Comparison of ENCODE assay signal across 8 mouse cellular contexts in genomic region chr2:29633101-29633554, GRCm38 (mm10). TPM values are rescaled to one million over a fixed set of nuclear protein-coding genes. Genes with fewer than 3 reads are reported as not detected.
DNase-seq lines count a peak whose midpoint lies in the region; ATAC-seq lines count a peak whose summit lies in the region.

No protein-coding gene starts in this region.

- H3K9me3 ChIP-seq in intestine, embryonic 14.5 days (ENCODE audit: control insufficient read depth, low read length): no peaks in the 10 kb centered on the region
- H3K9me3 ChIP-seq in liver, embryonic 15.5 days (replicated peaks): no peaks in the 10 kb centered on the region
- no peaks in the 10 kb centered on the region for H3K9me3 ChIP-seq in stomach, embryonic 16.5 days (replicated peaks; ENCODE audit: control insufficient read depth, low read length)

- 0 out of 2 replicates have a peak, but pooled peaks cover 3% of the 10 kb centered on the region for H3K36me3 ChIP-seq in intestine, embryonic 14.5 days (ENCODE audit: control insufficient read depth, insufficient read depth, low read length)
- no peaks in the 10 kb centered on the region; the same call in 1 of the 2 replicates for H3K36me3 ChIP-seq in liver, embryonic 15.5 days (replicated peaks)
- no peaks in the 10 kb centered on the region for H3K36me3 ChIP-seq in stomach, embryonic 16.5 days (ENCODE audit: control insufficient read depth, insufficient read depth, low read length)

- peak; percentile 36; the same call in 1 of the 2 replicates for ATAC-seq in cerebellum, adult (ENCODE audit: insufficient number of reproducible peaks, low FRiP score, low TSS enrichment)
- peak; percentile 52; the same call in 1 of the 2 replicates for ATAC-seq in intestine, embryonic 14.5 days (replicated peaks; ENCODE audit: low FRiP score, low TSS enrichment, low read depth)
- ATAC-seq in liver, embryonic 15.5 days (ENCODE audit: insufficient read depth): peak; percentile 26
- ATAC-seq in stomach, embryonic 16.5 days (ENCODE audit: insufficient read depth, low FRiP score): peak; percentile 90
- ATAC-seq in CD4-positive, CD25-positive, alpha-beta regulatory T cell, adult 4 months: no peak

- no peaks in the 10 kb centered on the region for H3K27me3 ChIP-seq in intestine, embryonic 14.5 days (replicated peaks; ENCODE audit: control insufficient read depth, insufficient read depth, low read length)
- H3K27me3 ChIP-seq in liver, embryonic 15.5 days: no peaks in the 10 kb centered on the region
- no peaks in the 10 kb centered on the region for H3K27me3 ChIP-seq in stomach, embryonic 16.5 days (ENCODE audit: control insufficient read depth, insufficient read depth, low read length)

- H3K4me3 ChIP-seq in intestine, embryonic 14.5 days (ENCODE audit: low read depth, low read length): no peak overlapping the region
- no peak overlapping the region for H3K4me3 ChIP-seq in liver, embryonic 15.5 days (replicated peaks)
- no peak overlapping the region for H3K4me3 ChIP-seq in stomach, embryonic 16.5 days (replicated peaks; ENCODE audit: low read length)

- peak overlapping the region; percentile 14; the same call in 1 of the 2 replicates for H3K27ac ChIP-seq in intestine, embryonic 14.5 days (ENCODE audit: low read depth)
- H3K27ac ChIP-seq in liver, embryonic 15.5 days (replicated peaks): peak overlapping the region; percentile 34; the same call in 1 of the 2 replicates
- H3K27ac ChIP-seq in stomach, embryonic 16.5 days (ENCODE audit: low read length): peak overlapping the region; percentile 73

- H3K9ac ChIP-seq in intestine, embryonic 14.5 days (ENCODE audit: low read length): no peak overlapping the region
- no peak overlapping the region for H3K9ac ChIP-seq in liver, embryonic 15.5 days
- peak overlapping the region; percentile 38; the same call in 1 of the 2 replicates for H3K9ac ChIP-seq in stomach, embryonic 16.5 days (ENCODE audit: low read length)

- DNase-seq in retina, postnatal 1 day: peak; percentile 58
- no peak for DNase-seq in retina, embryonic 14.5 days (ENCODE audit: low spot score)
- DNase-seq in gastrocnemius, postnatal 10 days: peak; percentile 78
- peak; percentile 65 for DNase-seq in intestine, embryonic 14.5 days (ENCODE audit: low spot score)

- H3K4me2 ChIP-seq in intestine, embryonic 14.5 days (ENCODE audit: low read length): no peak overlapping the region
- H3K4me2 ChIP-seq in liver, embryonic 15.5 days: no peak overlapping the region
- no peak overlapping the region for H3K4me2 ChIP-seq in stomach, embryonic 16.5 days (ENCODE audit: low read depth, low read length)

- H3K4me1 ChIP-seq in intestine, embryonic 14.5 days (replicated peaks; ENCODE audit: control insufficient read depth, insufficient read depth, low read length): peaks cover 17% of the 10 kb centered on the region
- H3K4me1 ChIP-seq in liver, embryonic 15.5 days (replicated peaks): peaks cover 62% of the 10 kb centered on the region
- H3K4me1 ChIP-seq in stomach, embryonic 16.5 days (ENCODE audit: control insufficient read depth, insufficient read depth, low read length): peaks cover 26% of the 10 kb centered on the region

- WGBS in intestine, embryonic 14.5 days: 30% methylated on average over 6 of the region's 6 CpGs
- 43% methylated on average over 6 of the region's 6 CpGs for WGBS in liver, embryonic 15.5 days (ENCODE audit: insufficient replicate concordance)
- 21% methylated on average over 6 of the region's 6 CpGs for WGBS in stomach, embryonic 16.5 days

RNA-seq across cellular contexts. Expression of gene Rapgef1, which starts 13.6 kb away (rescaled TPM):
- total RNA-seq in gastrocnemius, postnatal 10 days (2021): 10 to 100 TPM; 90.9 to 92.2 TPM
- polyA plus RNA-seq in intestine, embryonic 14.5 days (2014; fragmentation: Nextera tagmentation; extraction: Ambion mirVana): 15.1 and 15.7 TPM in 2 replicates
- polyA plus RNA-seq in liver, embryonic 15.5 days (2015; fragmentation: Nextera tagmentation; extraction: Ambion mirVana): 5.5 and 7.3 TPM in 2 replicates
- 10.7 and 11.2 TPM in 2 replicates for polyA plus RNA-seq in stomach, embryonic 16.5 days (2015; fragmentation: Nextera tagmentation; extraction: Ambion mirVana)
- polyA plus RNA-seq in CD4-positive, CD25-positive, alpha-beta regulatory T cell, adult 4 months (2017; shearing (Covaris generic)): 10 to 100 TPM; 28.7 to 35.9 TPM

Comparison
In these comparisons a context has a peak if more than half of its experiments do, and no peak if none do; other contexts are left out.
1. H3K27ac ChIP-seq: peak in every context shown above with its lines; median percentile 73 in stomach, embryonic 16.5 days; 34 in liver, embryonic 15.5 days; 14 in intestine, embryonic 14.5 days.